ENCODE assay signal across 11 mouse cellular contexts in the genomic region with DNA sequence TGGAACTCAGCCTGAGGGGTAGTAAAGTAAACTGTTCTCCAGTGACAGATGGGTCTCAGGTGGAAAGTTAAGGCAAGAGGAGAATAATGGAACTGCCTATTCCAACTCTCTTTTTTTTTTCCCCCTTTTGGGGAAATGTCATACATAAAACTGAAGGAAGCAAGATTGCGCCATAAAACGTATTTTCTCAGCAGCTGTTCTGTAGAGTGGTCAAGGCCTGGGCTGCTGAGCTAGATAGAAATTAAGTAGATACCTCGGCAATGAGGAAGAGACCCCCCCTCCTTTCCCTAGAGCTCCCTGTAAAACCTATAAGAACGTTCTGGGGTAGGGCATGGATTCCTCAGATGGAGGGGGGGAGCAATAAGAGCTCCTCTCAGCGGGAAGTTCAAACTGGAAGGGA.
"Had no signal": no experiment of that assay in that cellular context is flagged by ENCODE, and none has a peak within 500 bp of the region (broad histone marks: within the 10 kb centered on the region; RNA-seq: fewer than 3 reads in every experiment).

No protein-coding gene starts in this region.

- H3K4me3 ChIP-seq: neural tube, embryonic 12.5 days had no signal

- H3K27ac ChIP-seq: macrophage; neural tube, embryonic 12.5 days had no signal

- H3K9ac ChIP-seq: neural tube, embryonic 12.5 days had no signal

- H3K36me3 ChIP-seq: neural tube, embryonic 12.5 days had no signal

- H3K27me3 ChIP-seq: neural tube, embryonic 12.5 days had no signal

- H3K4me2 ChIP-seq: liver, embryonic 11.5 days; neural tube, embryonic 12.5 days had no signal

- H3K9me3 ChIP-seq: neural tube, embryonic 12.5 days had no signal

- DNase-seq: kidney, adult 8-10 months; left cerebral cortex, postnatal 4 days; lung, postnatal 10 days; midbrain, embryonic 14.5 days; right cerebral cortex, postnatal 4 days; spleen, adult 18-20 months; thymus, adult 18-20 months; thymus, postnatal 14 days had no signal
